Mouse (Mus musculus): ENCODE data around the gene Dohh.

Dohh gene

DNA sequence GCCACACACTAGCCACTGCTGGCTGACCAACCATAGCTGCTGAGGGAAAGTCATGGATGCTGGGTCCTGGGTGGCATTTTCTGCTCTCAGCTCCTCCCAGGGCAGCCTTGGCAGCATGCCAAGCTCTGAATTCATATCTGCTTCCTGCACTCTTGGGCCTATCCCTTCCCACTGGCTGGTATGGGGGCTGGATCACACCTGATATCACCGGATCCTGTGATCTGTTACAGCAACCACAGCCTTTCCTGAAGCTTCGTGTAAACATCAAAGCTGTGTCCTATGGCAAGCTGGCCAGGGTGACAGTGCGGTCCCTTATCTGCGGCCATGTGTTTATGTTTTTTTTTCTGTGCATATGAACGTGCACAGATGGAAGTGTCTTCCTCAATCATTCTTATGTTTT, 2.2 kb upstream of the Dohh start:
- peak; percentile 65 for DNase-seq (ENCODE audit: low read depth, low spot score)

DNA sequence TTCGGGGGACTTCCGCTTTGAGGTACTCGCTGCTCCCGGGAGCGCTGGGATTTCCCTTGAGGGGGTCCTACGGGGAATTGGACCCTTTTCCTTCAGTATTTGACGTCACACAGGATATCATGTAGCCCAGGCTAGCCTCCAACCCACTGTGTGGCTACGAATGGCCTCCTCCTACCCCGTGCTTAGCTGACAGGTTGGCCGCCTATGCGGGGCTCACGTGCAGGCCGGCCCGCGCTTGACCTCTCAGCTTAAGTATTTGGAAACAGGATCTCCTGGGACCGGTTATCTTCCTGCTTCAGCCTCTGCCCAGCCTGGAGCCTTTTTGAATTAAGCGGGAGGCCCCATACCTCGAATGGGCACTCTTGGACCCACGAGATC, 366 bp downstream of the Dohh start:
- DNase-seq (ENCODE audit: low read depth, low spot score), result no peak

DNA sequence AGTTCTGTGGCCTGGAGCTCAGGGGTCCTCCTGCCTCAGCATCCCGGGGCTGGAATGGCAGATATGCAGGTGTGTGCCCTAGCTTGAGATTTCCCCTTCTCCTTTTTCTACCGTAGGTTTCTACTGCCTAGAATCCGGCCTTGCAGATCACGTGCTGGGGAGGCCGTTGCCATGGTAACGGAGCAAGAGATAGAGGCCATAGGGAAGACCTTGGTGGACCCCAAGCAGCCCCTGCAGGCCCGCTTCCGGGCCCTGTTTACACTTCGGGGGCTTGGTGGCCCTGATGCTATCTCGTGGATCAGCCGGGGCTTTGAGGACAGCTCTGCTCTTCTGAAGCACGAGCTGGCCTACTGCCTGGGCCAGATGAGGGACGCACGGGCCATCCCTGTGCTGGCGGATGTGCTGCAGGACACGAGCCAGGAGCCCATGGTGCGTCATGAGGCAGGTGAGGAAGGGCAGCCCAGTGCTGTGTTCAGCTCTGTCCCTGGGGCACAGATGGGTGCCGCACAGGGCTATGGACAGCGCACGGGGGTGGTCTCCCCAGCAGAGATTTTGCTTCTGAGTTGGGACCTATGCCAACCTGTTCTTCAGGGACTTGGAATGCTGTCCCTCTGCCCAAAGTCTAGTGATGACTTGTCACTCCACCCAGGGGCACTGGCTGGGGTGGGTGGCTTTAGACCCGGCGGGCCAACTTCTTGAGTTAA, 1.5 kb downstream of the Dohh start:
- no peak for DNase-seq (ENCODE audit: low read depth, low spot score)

DNA sequence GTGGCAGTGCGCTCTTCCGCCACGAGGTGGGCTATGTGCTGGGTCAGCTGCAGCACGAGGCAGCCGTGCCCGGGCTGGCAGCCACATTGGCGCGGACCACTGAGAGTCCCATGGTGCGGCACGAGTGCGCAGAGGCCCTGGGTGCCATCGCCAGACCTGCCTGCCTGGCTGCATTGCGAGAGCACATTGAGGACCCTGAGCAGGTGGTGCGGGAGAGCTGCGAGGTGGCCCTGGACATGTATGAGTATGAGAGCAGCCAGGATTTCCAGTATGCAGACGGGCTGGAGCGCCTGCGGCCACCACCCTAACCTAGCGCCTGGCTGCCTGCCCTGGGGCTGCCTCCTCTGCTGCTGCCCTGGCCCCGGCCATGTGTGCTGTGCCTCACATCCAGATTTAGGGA, 3.5 kb downstream of the Dohh start:
- no peak for DNase-seq (ENCODE audit: low read depth, low spot score)

DNA sequence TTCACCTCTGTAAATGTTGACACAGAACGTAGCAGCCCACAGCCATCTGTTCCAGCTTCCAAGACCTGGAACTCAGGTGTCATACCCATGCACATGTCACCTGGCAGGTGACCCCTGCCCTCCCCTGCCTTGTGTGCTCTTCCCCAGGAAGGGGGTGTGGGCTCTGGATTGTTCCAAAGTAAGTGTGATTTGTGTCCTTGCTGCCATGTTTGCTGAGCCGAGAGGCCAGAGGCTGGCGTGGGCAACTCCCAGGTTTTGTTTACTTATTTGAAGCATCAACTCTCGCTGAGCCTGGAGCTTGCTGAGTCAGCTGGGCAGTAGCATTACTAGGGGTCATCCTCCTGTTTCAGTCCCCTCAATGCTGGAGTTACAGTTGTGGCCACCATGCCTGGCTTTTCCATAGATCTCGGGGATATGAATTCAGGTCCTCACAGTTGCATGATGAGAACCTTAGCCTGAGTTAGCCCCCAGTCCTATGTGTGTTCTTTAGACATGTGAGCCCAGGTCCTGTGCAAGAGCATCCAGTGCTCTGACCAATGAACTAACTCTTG, 4.4 kb downstream of the Dohh start, which contains the start of gene Gm48552:
TSS of gene Gm48552 (plus strand) at position 501 of the 551 bp plus-strand sequence.
- no peak for DNase-seq (ENCODE audit: low read depth, low spot score)

DNA sequence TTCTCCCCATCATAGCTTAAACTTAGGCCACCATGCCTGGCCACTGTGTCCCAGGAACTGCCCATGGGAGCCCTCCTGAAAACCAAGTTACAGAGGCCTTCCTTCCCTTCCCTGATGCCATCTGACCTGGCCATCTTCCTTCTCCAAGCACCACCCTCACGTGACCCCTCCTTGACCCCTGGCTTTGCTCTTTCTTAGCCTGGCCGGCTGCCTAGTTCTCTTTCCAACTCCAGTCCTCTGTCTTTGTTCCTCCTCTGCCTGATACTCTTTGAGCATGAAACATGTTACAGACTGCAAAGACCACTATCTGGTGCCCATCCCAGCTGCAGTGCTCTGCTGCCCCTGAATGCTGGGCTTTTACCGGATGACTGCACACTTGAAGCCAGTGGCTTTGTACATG, 5.1 kb downstream of the Dohh start:
- no peak for DNase-seq (ENCODE audit: low read depth, low spot score)

DNA sequence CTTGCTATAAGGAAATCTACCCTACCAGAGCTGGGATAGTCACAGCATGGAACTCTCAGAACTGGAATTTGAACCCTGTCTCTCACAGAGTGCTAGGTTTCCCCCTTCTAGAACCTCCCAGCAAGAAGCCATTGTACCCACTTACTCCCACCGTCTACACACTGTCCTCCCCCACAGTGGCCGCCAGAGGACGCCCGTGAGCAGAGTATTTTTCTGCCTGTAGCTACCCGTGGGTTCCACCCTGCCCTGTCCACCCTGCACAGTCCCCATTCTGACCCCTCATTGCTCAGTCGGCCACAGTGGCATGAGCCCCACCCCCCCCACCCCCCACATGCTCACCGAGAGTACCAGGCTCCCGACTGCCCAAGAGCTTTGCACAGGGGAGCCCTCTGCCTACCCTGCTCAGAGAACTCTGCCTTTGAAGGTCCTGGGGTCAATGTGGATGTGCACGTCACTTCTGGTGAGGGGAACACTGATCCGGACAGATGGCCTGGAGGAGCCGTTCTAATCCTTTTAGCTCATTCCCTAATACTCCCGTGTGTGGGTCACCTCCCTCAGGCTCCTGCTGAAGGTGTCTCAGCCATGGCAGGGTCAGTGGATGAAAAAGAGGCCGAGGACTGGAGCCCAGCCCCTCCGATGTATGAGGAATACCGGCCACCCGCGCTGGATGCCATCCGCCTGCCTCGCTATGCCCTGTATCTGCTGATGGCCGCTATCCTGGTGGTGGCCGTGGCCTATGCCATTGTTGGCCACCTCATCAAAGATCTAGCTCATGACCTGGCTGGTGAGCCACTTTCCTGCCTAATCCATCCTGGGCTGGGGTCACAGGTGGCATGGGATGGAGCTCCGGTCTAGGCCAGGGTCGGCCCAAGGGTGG, 5.8 kb downstream of the Dohh start:
- DNase-seq (ENCODE audit: low read depth, low spot score), result no peak

DNA sequence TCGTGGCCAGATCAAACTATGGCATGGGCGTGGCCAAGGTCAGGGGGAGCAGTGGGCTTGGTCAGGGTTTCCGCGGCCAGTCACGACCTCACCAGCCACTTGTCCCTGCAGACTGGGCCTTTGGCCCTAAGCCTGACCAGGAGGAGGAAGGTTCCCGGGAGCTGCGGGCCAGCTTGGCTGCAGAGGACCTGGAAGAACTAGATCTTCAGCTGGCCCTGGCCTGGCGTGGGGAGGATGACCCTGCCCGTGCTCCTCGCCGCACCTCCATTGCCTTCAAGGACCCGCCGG, 6.4 kb downstream of the Dohh start:
- no peak for DNase-seq (ENCODE audit: low read depth, low spot score)

DNA sequence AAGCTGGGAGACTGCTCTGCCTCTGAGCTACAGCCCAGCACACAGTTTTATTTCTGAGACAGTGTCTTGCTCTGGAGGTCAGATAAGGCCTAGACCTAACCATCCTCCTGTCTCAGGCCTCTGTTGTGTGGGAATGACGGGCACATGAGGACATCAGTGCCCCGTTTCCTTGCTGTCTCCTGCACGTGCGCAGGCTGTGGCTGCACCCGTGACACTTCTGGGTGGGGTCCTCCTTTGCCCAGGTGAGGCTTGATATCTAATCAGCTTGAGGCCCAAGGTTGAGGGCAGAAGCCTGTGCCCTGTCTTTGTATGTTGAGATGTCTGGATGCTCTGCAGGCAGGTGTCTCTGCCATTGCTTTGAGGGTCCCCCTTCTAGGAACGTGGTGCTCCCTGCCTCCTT, 8.0 kb downstream of the Dohh start:
- DNase-seq (ENCODE audit: low read depth, low spot score), result no peak

DNA sequence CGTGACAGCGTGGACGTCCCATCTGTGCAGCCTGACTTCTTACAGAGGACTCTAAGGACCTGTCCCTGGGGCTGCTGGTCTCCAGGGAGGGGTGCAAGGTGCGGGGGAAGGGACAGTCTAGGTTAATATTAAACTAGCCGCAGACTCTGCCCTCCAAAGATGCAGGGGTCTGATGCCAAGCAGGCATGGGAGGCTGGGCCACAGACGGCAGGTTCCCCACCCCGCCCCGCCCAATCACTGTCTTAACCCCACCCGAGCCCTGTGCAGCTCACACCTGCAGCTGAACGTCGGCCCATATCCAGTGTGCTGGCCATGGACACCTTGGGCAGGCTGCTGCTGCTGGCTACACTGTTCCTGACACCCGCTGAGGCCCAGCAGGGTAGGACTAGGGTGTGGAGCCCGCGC, 8.6 kb downstream of the Dohh start, which contains the start of gene Smim24:
TSS of gene Smim24 (plus strand) at position 271 of the 405 bp plus-strand sequence.
- DNase-seq (ENCODE audit: low read depth, low spot score), result no peak

DNA sequence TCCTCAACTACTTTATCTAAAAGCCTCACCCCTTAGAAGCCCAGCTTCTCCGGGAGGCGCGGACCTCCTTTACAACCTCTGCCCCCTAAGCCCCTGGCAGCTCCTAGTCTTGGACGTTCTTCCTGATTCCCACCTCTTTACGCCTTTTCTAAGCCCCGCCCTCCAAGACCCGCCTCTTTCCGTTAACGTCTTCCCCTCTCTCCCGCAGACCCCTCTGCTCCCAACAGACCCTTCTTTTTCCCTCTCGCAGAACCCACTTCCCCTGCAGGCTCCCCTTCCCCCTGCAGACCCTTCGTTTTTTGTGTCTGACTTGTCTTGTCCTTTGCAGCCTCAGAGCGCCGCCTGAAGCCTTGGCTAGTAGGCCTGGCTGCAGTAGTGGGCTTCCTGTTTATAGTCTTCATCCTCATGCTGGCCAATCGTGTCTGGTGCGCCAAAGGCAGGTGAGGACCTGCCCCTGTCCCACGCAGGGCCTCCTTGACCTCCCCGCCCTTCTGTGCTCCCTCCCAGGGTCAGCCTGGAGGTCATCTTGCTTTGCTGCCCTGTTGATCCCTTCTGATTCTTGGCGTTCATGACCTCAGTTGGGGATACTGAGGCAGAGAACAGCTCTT, 9.3 kb downstream of the Dohh start:
- no peak for DNase-seq (ENCODE audit: low read depth, low spot score)

DNA sequence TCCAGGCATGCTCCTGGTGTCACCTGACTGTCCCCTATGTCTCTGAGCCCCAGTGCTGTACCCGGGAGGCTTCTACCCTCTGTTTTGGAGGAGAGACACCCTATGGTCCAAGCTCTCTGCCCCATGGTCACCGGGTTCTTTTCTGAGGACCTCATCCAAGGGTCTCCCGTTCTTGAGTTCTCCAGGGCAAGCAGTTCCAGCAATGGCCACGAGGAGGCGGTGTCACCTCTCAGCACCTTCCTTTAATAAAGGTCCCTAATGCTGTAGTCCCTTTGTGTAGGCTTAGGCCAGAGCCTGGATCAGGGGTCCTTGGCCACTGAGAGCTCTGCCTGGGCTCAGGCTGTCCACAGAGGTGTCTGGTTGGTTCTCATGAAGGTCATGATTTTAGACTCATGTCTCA, 10.9 kb downstream of the Dohh start:
- DNase-seq (ENCODE audit: low read depth, low spot score), result no peak

DNA sequence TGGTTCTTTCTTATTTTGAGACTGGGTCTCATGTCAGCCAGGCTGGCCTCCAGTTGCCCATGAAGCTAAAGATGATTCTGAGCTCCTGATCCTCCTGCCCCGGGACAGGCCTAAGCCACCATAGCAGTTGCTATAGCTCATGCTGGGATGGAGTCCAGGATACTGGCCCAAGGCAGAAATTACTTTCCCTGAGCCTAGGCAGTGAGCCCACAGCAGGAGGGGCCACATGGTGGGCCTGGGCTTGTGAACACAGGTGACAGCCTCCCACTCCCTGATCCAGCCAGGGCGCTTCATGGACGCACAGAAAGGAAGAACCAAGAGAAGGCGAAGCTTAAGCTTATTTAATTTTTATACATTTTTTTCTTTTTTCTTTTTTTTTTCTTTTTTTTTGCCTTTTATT, 11.6 kb downstream of the Dohh start:
- DNase-seq (ENCODE audit: low read depth, low spot score), result no peak

DNA sequence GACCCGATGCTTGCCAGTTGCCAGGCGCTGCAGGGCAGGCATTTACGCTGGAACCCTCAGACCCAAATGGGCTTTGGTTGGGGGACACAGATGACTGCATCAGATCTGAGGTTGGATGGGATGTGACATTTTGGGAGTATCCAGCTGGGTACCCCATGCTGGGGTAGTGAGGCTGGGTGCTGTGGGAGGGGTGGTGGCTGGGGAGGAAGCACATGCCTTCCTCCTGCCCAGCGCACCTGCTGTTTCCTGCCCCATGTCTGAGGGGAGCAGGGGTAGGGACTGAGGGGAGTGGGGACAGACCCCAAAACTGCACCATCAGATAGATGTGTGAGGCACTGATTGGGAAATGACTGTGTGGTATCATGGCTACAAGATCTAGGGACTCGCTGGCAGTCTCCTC, 12.5 kb downstream of the Dohh start:
- DNase-seq (ENCODE audit: low read depth, low spot score), result no peak

DNA sequence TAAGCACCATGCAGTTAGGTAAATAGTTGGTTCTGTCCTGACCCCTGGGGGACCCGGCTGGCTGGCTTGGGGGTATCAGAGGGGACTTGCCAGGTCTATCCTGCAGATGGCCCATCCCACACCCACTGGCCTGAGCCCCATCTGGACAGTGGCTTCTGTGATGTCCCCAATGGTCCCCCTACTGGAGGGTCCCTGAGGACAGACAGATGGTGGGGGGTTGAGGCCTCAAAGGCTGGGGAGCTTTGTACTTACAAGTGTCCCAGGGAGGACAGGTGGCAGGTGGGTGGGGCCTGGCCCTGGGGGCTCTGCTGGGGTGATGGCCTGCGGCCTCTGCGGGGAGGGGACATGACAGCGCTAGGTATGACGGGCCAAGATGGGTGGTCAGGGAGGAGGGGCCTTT, 15.1 kb downstream of the Dohh start:
- DNase-seq (ENCODE audit: low read depth, low spot score), result no peak

DNA sequence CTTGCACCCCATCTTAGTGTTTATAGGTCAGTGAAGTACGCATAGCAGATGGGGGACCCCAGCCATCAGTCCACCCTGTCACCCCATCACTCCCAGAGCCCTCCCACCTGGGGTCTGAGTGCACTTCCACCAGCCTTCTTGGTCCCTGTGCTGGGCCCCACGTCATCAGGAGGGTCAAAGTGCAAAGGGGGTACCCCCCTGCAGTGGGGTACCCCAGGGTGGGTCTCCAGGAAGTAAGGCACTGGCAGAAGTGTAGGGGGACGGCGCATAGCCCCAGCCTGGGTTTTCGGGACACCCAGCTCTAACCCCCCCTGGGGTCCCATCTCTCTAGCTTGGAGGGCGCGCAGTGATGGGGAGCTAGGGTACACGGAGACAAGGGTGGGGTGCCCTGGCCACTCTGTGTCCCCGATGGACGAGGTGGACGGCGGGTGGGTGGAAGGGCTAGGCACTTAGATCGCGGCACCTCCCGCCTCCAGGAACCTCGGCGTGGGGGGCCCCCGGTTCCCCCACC, 15.6 kb downstream of the Dohh start:
- DNase-seq (ENCODE audit: low read depth, low spot score), result no peak

DNA sequence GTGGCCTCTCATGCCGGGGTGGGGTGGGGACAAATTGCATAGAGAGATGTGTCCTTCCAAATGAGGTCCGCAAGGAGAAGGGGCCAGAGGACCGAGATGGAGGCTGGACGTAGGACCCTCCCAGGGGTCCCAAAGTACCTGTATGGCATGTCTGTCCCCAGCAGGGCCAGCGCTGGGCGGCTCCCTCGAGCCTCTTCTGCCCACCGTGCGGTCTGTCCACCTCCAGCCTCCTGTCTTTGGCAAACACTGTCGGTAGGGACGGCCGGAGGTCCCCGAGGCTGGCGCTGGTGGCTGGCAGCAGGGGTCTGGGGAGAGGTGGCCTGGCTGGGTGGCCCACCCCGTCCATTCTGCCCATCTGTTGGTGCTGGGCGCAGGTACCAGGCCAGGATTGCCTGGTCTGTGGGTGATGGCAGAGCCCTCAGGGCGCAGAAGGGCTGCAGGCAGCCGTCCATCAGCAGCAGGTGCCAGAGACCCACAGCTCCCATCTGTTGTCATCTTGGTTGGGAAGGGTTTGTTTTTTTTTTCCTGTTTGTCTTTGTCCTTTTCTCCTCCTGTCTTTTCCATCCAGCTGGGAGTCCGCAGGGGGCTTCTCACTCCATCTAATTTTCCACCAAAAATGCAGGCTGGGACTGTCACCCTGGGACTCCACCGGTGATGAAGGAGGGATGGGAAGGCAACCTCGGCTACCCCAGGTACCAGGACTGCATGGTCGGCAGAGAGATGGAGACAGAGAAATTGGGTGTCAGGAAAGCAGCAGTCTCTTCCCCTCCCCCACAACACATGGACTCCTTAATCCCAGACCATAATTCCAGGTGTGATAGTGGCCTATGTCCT, 16.4 kb downstream of the Dohh start:
- no peak for DNase-seq (ENCODE audit: low read depth, low spot score)

DNA sequence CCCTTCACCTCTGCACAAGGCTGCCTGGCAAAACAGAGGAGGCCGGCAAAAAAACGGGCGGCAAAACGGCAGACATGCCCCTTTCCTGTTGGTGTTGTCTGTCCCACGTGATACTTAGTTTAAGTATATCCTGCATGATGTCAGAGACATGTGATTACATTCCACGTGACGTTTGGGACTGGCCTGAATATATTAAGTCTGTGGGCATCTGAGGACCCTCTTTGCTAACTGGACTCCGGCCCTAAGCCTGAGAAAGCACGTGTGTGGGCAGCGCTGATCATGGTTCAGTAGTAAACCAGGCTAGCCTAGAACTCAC, 16.9 kb downstream of the Dohh start:
- no peak for DNase-seq (ENCODE audit: low read depth, low spot score)

DNA sequence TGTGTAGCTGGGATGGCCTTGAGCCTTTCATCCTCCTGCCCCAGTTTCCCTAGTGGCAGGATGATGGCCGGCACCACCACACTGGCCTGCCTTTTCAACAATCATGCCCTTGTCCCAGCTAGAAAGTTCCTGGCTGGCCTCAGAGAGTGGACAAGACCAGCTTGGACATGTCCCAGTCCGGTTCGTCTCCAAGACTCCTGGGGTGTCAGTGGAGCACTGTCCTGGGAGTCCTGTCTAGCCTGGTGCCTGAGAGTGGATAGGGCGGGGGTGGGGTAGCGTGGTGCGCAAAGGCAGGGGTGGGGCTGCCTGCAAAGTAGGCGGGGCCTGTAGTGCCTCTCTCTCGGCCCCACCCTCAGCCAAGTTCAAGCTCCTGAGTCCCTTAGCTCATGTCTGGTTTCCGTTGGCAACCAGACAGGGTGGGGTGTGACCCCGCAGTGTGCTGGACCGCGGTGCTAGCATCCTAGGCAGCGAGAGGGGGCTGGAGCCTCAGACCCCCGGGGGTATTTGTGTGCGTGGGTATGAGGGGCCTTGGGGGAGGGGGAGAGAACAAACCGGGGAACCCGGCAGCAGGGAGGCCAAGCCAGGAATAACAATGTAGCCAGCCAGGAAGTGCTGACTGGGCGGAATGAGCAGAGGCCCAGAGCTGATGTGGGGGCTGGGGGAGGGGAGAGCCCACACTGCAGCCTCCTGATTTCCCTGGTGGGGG, 17.4 kb downstream of the Dohh start:
- peak; percentile 72 for DNase-seq (ENCODE audit: low read depth, low spot score)

DNA sequence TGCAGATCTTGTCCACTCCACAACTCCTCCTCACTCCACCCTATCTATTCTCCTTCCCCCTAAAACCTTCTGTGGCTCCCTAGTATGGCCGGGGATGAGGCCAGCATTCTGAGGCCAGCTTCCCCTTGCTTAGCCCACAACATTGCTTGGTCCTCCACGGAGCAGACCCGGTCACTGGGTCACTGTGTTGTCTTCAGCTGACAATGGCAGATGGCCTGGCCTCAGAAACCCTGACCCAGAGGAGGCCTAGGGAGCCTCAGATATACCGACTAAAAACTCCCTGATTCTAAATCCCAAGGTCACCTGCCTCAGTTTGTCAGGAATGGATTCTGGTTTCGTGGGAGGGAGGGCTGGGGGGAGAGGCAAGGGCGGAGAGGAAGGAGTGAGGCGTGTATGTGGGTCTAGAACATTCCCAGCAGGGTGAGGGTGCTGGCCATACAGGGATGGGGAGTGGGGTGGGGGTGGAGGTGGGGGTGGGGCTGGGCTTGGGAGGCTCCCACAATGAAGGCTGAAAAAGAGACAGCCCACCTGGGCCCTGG, 18.1 kb downstream of the Dohh start:
- no peak for DNase-seq (ENCODE audit: low read depth, low spot score)

DNA sequence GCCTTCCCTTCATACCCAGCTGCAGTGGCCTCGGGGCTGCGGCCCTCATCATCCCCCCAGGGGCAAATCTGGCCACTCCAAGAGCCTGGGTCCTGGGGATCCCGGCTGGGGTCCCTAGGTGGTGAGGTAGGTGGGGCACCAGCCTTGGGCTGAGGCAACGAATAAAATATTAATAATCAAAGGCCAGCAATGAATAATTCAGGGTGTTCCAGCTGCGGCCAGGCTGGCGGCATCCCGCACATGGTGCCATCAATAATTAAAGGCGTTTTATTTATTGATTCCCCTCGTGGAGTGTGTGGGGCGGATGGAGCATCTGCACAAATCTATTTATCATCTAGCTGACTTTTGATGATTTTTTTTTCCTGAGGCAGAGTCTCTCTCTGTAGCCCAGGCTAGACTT, 19.3 kb downstream of the Dohh start:
- DNase-seq (ENCODE audit: low read depth, low spot score), result no peak
